Mouse (Mus musculus) neural tube, embryonic 14.5 days (tissue): ENCODE data around the gene Gla. TPM values are rescaled to one million over a fixed set of nuclear protein-coding genes. Genes with fewer than 3 reads are reported as not detected.

Source experiments
- ATAC-seq: fragments of 200-750 bp; cut with Nextera tagmentation; 2 replicates; pipeline ENCODE4 v1.8.0; 2017; ENCODE audit warnings: low read depth, mild to moderate bottlenecking, moderate TSS enrichment, moderate library complexity
- H3K27ac ChIP-seq: fragments of 300-500 bp; sonication (generic); 2 replicates; pipeline ENCODE4 v1.5.1; 2014; ENCODE audit warnings: low read depth, mild to moderate bottlenecking, control low read depth, low read length, moderate library complexity, mixed read lengths
- H3K27me3 ChIP-seq: fragments of 300-500 bp; sonication (generic); 2 replicates; pipeline ENCODE4 v1.6.1; 2014; ENCODE audit warnings: low read length; ENCODE audit not compliant: control insufficient read depth, insufficient read depth
- H3K36me3 ChIP-seq: fragments of 300-500 bp; sonication (generic); 2 replicates; pipeline ENCODE4 v1.6.1; 2014; ENCODE audit warnings: low read length, mixed read lengths; ENCODE audit not compliant: control insufficient read depth, insufficient read depth
- H3K4me1 ChIP-seq: fragments of 300-500 bp; sonication (generic); 2 replicates; pipeline ENCODE4 v1.6.1; 2014; ENCODE audit warnings: low read length; ENCODE audit not compliant: control insufficient read depth, insufficient read depth
- H3K4me2 ChIP-seq: fragments of 300-500 bp; sonication (generic); 2 replicates; pipeline ENCODE4 v1.6.1; 2014; ENCODE audit warnings: mild to moderate bottlenecking, low read depth, low read length, control low read depth
- H3K4me3 ChIP-seq: fragments of 300-500 bp; sonication (generic); 2 replicates; pipeline ENCODE4 v1.5.1; 2014; ENCODE audit warnings: low read depth, low read length, control low read depth, mixed read lengths
- H3K9ac ChIP-seq: fragments of 300-500 bp; sonication (generic); replicated peaks from 2 replicates; pipeline ENCODE4 v1.6.1; 2014; ENCODE audit warnings: low read depth, mild to moderate bottlenecking, control low read depth, low read length, mixed read lengths
- H3K9me3 ChIP-seq: fragments of 300-500 bp; sonication (generic); 2 replicates; pipeline ENCODE4 v1.6.1; 2016; ENCODE audit warnings: low read length; ENCODE audit not compliant: control insufficient read depth
- WGBS: fragments of 180-500 bp; shearing (Covaris S2); extraction: QIAGEN DNeasy Blood & Tissue Kit; methylation state at CpG from one replicate; pipeline ENCODE4 v1.1.7; 2014; 5-methylcytosine and 5-hydroxymethylcytosine counted together
- polyA plus RNA-seq: library from polyadenylated mRNA; unstranded; fragments of >200 nt; fragmentation: Nextera tagmentation; extraction: Ambion mirVana; gene quantifications from 2 replicates; pipeline ENCODE4 v1.2.1, GENCODE M21; 2014

Gla gene
- polyA plus RNA-seq, 1 experiment from 2014 or later: 3.2 TPM

- no peaks in the 10 kb centered on the region for H3K9me3 ChIP-seq
- no peak overlapping the region for H3K4me3 ChIP-seq
- no peaks in the 10 kb centered on the region for H3K36me3 ChIP-seq
- H3K9ac ChIP-seq: no peak overlapping the region
- H3K4me1 ChIP-seq: no peaks in the 10 kb centered on the region
- no peaks in the 10 kb centered on the region for H3K27me3 ChIP-seq
- H3K27ac ChIP-seq: no peak overlapping the region
- H3K4me2 ChIP-seq: no peak overlapping the region
- 86% methylated on average over 14 of the region's 14 CpGs for WGBS
- ATAC-seq: no peak
These were observed 20.2 kb downstream of the Gla start for GRCm38 (mm10) chrX:134580528-134581305.

DNA sequence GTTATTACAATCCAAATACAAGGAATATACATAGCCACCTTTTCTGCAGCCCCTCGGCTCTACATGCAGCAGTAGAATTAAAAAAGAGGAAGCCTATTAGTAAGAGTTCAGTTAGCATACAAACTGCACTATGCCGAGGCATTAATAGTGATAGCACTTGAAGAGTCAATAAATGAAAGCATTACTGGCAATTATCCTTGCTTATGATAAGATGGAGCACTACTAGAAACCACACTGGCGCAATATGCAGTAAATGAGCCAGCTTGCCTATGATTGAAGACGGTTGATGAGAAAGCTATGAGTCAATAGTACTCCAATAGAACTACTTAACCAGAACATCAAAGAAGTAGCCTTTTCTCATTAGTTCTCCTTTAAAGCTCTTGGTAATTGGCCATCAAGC is 23.0 kb downstream of the Gla start:
- H3K9me3 ChIP-seq: no peaks in the 10 kb centered on the region
- no peak for ATAC-seq
- 79% methylated on average over 4 of the region's 4 CpGs for WGBS

DNA sequence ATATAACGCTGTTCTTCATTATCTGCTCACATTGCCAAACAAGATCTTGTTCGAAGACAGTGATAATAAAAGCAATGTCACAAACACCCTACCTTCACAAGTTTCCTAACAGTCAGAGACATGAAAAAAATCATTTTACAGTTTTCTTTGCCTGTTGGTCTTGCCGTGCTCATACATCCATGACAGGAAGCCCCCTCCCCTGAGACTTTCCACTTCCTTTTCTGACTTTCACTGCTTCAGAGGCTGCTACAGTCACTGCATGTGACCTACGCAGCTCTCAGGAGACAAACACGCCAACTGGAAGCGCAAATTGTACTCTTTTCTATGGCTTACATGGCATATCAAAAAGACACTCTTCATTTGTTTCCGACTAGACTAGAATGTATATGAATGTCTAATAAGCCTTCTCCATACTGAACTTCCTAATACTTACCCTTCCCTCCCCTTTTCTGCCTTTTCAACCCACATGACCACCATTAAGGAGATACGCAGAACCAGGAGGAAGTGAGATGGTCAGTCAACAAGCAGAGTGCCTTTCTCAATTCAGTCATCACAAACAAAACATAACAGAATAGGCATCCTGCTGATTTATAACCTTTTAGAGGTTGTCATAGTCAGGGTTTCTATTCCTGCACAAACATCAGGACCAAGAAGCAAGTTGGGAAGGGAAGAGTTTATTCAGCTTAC is 34.2 kb downstream of the Gla start:
- Histone ChIP-seq H3K27me3 (no peaks in the 10 kb centered on the region), H3K9me3 (no peaks in the 10 kb centered on the region), H3K27ac (no peak overlapping the region), H3K4me2 (no peak overlapping the region), H3K4me1 (no peaks in the 10 kb centered on the region), H3K36me3 (no peaks in the 10 kb centered on the region), H3K4me3 (no peak overlapping the region), H3K9ac (no peak overlapping the region)
- WGBS: 92% methylated on average over 8 of the region's 8 CpGs
- ATAC-seq: no peak

More for the DNA sequence above, 23.0 kb downstream of the Gla start:
- Histone ChIP-seq H3K4me1 (no peaks in the 10 kb centered on the region), H3K27ac (no peak overlapping the region), H3K4me2 (no peak overlapping the region), H3K9ac (no peak overlapping the region), H3K36me3 (no peaks in the 10 kb centered on the region), H3K4me3 (no peak overlapping the region), H3K27me3 (no peaks in the 10 kb centered on the region)

- ATAC-seq: no peak
- Histone ChIP-seq H3K36me3 (no peaks in the 10 kb centered on the region), H3K9me3 (no peaks in the 10 kb centered on the region), H3K27ac (no peak overlapping the region), H3K4me3 (no peak overlapping the region), H3K4me1 (no peaks in the 10 kb centered on the region), H3K9ac (no peak overlapping the region), H3K4me2 (no peak overlapping the region), H3K27me3 (no peaks in the 10 kb centered on the region)
- WGBS: 88% methylated on average over 4 of the region's 4 CpGs
These were observed 36.6 kb downstream of the Gla start for GRCm38 (mm10) chrX:134564326-134564725.

DNA sequence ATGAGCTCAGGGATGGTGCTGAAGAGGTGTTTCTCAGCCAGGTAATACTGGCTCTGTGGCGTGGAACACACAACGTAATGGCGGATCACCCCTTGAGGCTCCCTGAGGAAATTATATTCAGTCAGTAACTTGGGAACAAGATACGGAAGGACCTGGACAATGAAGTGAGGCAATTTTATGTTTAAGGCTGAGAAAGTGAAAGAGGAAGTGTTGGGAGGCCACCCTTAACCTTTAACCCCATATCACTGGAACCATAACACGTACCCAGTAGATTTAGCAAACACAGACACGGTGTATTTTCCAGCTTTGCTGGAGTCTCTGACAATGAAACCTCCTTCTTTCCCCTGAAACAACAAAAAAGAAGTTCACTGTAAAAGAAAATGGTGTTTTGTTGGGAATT is 46.5 kb downstream of the Gla start:
- Histone ChIP-seq H3K27me3 (no peaks in the 10 kb centered on the region), H3K36me3 (no peaks in the 10 kb centered on the region), H3K4me2 (no peak overlapping the region), H3K9ac (no peak overlapping the region), H3K27ac (no peak overlapping the region), H3K4me1 (no peaks in the 10 kb centered on the region), H3K4me3 (no peak overlapping the region), H3K9me3 (no peaks in the 10 kb centered on the region)
- ATAC-seq: no peak
- WGBS: 81% methylated on average over 6 of the region's 6 CpGs

DNA sequence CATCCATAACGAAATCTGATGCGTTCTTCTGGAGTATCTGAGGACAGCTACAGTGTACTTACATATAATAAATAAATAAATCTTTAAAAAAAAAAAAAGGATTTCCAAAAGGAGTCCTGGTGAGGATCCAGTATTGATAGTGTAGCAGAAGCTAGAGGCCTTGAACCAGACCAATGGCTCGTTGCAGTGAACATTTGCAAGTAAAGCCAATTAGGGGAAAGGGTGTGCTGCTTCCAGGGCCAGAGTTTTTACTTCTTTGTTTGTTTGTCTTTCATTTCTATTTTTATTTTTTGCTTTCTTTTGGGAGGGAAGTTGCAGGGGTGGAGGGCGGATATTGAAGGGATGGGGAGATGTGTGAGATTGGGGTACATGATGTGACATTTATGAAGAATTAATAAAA is 47.6 kb downstream of the Gla start:
- Histone ChIP-seq H3K9ac (no peak overlapping the region), H3K36me3 (no peaks in the 10 kb centered on the region), H3K27me3 (no peaks in the 10 kb centered on the region), H3K4me2 (no peak overlapping the region), H3K9me3 (no peaks in the 10 kb centered on the region), H3K4me1 (no peaks in the 10 kb centered on the region), H3K27ac (no peak overlapping the region), H3K4me3 (no peak overlapping the region)
- ATAC-seq: no peak
- WGBS: 93% methylated on average over 4 of the region's 4 CpGs

DNA sequence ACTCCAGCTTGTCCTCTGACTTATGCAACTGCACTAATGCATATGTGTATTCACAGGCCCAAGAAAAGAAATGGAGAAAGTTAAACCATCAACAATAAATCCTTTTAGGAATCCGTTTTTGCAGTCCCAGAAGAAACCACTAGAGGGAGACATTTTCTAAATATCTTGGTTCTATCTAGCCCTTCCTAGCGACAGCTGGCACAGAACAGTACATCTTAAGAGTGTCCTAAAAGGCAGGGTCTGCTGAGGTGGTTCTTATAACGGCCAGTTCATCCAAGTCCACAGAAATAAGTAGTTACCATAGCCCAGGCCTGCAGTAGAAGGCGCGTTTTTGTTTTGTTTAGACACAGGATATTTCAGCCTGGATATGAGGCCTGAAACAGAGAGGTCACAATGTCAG is 50.0 kb downstream of the Gla start:
- H3K4me2 ChIP-seq: no peak overlapping the region
- no peaks in the 10 kb centered on the region for H3K9me3 ChIP-seq
- peak; percentile 66; the same call in 1 of the 2 replicates for ATAC-seq
- H3K36me3 ChIP-seq: no peaks in the 10 kb centered on the region
- H3K27me3 ChIP-seq: no peaks in the 10 kb centered on the region
- H3K9ac ChIP-seq: no peak overlapping the region
- 16% methylated on average over 5 of the region's 5 CpGs for WGBS
- H3K27ac ChIP-seq: no peak overlapping the region
- H3K4me1 ChIP-seq: no peaks in the 10 kb centered on the region
- no peak overlapping the region for H3K4me3 ChIP-seq

DNA sequence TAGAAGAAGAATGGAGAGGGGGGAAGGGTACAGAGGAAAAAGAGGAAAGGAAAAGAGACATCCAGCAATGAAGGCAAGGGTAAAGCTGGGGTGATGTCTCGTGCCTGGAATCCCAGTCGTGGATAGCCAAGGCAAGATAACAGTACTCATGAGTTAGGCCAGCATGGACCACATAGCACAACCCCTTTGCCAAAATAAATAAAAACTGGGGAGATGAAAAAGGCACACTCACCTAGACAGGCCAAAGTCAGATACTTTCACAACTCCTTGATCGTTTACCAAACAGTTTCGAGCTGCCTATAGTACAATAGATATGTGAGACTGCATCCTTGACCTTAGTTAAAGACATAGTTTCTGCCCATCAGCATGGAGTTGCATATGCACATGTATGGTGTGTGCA is 53.6 kb downstream of the Gla start:
- no peaks in the 10 kb centered on the region for H3K36me3 ChIP-seq
- WGBS: 92% methylated on average over 4 of the region's 4 CpGs
- no peaks in the 10 kb centered on the region for H3K9me3 ChIP-seq
- H3K4me2 ChIP-seq: no peak overlapping the region
- H3K4me3 ChIP-seq: no peak overlapping the region
- ATAC-seq: no peak
- no peaks in the 10 kb centered on the region for H3K4me1 ChIP-seq
- H3K27ac ChIP-seq: no peak overlapping the region
- H3K27me3 ChIP-seq: no peaks in the 10 kb centered on the region
- no peak overlapping the region for H3K9ac ChIP-seq

GRCm38 (mm10) chrX:134541955-134542308 is 59.0 kb downstream of the Gla start:
- Histone ChIP-seq H3K36me3 (no peaks in the 10 kb centered on the region), H3K27me3 (no peaks in the 10 kb centered on the region), H3K9me3 (no peaks in the 10 kb centered on the region), H3K4me1 (no peaks in the 10 kb centered on the region), H3K4me3 (peak overlapping the region; percentile 42), H3K4me2 (peak overlapping the region; percentile 41; the same call in 1 of the 2 replicates), H3K9ac (peak overlapping the region; percentile 28; the same call in 1 of the 2 replicates), H3K27ac (no peak overlapping the region)
- WGBS: 13% methylated on average over 6 of the region's 6 CpGs
- ATAC-seq: no peak
